Mouse (Mus musculus): ENCODE results near the gene Tapbpl.

DNA sequence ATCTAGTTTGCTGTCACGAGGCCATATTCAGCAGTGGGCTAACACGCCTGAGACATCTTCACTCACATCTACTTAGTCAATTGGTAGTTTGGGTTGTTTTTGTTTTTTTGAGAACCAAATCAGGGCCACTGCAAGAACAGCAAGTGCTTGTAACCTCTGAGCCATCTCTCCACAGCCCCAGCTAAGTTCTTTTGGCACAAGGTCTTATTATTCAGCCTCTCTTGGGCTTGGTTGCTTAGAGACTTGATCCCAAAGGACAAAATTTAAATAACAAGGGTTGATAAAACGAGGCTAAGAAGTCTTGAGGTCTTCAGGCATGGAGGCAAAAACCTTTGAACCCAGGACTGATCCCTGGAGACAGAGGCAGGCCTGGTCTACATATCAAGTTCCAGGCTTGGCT, 35.4 kb downstream of the Tapbpl start:
- TF ChIP-seq CTCF (IDR thresholded peaks at IDR 0.05; ENCODE audit: control insufficient read depth, insufficient read depth, low read length) (no peak), POLR2A (IDR thresholded peaks at IDR 0.05; ENCODE audit: borderline replicate concordance, control insufficient read depth, low read depth, low read length) (no peak)
